Mouse (Mus musculus) stomach, postnatal 0 days (tissue): ENCODE measurements around the gene Olfr959.

Experiments used
- CTCF ChIP-seq: IDR thresholded peaks from 2 replicates; pipeline ENCODE4 v1.5.1; 2016; ENCODE audit warnings: antibody characterized with exemption, low read depth, mild to moderate bottlenecking, moderate library complexity
- EP300 ChIP-seq: optimal IDR thresholded peaks from 2 replicates; pipeline ENCODE3; 2016; ENCODE audit warnings: antibody characterized with exemption

- TF ChIP-seq CTCF: no peak
- TF ChIP-seq EP300: no peak
Observed at GRCm38 (mm10) chr9:39603999-39604453, 28.7 kb upstream of the Olfr959 start, which contains the start of gene AW551984.
